Mouse (Mus musculus): ENCODE results near the gene Iqschfp.
A peak's percentile ranks its signal among the peaks of the same experiment; 100 is the strongest.

Iqschfp gene

DNA sequence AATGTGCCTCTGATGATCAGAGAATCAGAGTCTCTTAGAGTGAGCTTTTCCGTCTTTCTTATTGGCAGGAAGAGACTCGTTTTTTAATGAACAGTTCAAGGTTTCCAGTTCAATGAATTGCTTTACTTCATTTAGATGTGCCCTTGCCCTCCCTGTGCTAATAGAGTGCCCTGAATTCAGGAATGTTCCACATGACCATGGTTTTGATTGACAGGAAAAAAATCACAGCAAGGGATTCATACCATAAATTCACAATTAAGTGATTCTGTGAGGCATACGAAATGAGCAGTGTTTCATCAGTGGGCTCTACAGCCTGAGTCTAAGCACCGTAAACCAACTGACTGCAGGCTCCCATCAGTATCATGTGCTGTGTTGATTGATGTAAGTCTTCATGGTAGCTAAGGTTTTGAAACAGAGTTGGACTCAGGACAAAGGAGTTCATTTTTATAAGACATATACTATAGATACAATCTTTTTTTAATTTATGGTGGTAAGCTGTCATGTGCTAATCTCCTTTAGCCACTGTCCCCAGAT, 312.0 kb downstream of the Iqschfp start:
- DNase-seq (ENCODE audit: low read depth), result no peak

DNA sequence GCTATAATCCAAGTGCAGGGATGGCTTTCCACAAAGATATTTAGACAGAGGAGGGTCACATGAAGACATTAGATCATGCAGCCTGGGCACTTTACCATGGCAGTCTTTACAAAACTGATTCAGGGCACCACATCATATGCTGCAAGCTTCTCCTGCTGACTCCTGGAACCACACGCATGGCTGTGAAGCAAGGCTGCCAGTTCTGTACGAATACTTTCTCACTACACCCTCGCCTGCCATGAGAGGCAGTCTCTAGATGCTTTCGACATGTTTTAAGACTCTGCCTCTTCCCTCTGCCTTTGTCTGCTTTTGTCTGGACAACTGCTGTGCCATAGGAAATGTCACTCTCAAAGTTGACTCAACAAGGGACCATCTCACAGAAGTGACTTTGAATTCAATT, 318.4 kb downstream of the Iqschfp start:
- DNase-seq (ENCODE audit: low read depth), result no peak

DNA sequence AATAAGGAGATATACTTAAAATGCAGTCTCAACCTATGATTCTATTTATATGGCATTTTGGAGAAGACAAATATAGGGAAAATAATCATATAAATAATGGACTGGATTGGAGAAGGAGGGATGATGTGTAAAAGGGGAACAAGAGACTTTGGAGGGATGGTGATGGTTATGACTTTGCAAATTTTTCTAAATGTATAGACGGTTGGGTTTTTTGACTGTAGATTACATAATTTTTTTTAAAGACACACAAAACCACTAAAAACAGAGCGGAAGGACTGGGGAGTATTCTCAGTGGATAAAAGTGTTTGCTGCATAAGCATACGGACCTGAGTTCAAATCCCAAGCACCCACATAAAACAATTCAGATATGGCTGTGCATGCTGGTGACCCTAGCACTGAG, 329.4 kb downstream of the Iqschfp start:
- DNase-seq (ENCODE audit: low read depth), result no peak

DNA sequence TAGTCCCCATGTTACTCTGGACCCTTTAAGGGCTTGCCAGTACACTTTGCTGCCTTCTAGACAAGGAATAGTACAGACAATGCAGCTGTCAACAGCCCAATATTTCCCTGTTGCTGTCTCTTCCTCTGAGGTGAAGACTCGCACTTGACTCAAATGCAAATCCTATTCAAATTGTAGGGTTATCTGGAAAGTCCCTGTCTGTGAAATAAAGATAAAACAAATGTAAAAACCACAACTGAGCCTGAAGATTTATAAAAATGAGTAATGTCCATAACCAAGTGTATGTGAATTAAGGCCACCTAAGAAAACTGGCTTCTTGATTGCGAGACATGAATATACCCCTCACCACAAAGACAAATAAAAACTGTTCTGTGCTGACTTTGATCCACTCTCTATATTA, 347.9 kb downstream of the Iqschfp start:
- no peak for DNase-seq (ENCODE audit: low read depth)

DNA sequence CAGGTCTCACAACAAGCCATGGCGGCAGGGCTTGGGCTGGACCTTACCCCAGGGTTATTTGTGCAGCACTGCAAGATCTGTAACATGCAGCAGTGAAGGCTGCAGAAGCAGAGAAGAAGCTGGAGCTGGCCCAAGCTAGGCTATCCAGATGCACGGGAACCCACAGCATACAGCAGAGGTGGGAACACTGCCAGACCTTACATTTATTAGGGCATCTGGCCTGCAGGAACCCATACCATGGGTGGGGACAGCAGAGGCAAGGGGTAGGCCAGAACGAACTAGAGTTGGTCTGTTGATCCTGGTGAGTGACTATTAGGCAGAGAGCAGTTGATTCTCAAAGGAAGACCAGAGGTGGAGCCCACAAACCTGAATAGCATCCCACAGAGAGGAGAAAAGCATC, 351.2 kb downstream of the Iqschfp start:
- DNase-seq (ENCODE audit: low read depth), result no peak

DNA sequence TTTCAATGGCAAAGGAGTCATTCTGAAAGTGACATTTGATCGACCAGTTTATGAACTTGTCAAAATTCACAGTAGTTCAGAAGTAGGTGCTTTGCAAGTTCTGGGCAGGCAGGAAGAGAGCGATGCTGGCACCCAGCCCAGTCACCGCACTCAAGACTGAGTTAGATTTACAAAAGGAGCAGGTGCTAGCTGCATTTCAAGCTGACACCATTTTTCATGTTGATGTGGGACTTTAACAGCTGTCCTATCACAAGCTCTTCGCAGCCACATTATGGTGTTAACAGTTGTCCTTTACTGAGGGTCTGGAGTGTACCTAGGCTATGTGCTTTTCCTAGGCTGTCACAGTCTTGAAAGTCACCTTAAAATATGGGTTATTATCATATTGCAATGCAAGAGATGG, 354.1 kb downstream of the Iqschfp start:
- DNase-seq (ENCODE audit: low read depth), result no peak

DNA sequence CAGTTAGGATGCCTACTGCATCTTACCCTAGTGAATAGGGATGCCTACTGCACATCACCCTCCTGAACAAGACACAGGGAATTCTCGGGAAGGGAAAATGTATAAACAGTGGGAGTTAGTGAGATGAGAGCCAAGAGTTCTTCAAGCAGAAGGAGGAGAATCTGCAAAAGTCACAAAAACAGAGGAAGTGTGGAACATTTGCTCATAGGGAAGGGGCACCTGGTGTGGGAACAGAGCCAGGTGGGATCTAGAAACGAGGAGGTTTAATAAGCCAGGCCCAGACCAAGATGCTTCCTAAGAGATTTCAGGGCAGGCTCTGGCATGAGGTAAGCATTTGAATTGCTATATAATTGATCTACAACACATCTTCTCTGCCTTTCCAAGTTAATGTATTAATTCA, 358.6 kb downstream of the Iqschfp start:
- DNase-seq (ENCODE audit: low read depth), result no peak

DNA sequence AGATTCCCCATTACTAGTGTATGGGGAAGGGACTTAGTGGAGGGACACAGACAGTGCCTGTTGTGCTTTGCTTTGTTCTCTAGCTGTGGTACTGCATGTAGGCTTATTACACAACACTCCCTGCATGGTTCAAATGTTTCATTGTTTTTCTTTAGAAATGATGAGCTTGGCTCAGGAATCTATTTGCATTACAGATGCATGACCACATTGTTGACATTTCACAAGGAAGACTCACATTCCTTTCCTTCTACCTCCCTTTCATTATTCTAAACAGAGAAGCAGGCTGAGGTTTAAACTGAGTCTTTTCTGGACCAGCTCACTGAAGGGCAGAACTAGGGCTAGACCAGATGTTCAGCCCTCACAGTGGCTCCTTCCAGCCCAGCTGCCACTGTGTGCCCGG, 360.3 kb downstream of the Iqschfp start:
- peak; percentile 10 for DNase-seq (ENCODE audit: low read depth)

DNA sequence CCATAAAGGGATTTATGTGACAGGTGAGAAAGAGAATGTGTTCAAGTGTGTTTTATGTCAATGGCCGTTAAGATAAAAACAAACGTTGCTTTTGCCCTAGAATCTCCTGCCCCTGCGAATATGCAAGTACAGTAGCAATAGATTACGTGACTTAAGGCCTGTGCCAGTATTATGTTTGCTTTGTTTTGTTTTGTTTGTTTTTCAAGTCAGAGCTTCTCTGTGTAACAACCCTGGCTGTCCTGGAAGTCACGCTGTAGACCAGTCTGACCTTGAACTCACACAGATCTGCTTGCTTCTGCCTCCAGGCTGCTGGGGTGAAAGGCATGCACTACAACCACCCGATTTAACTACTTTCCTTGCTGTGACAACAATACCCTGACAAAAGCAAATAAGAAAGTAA, 370.3 kb downstream of the Iqschfp start:
- no peak for DNase-seq (ENCODE audit: low read depth)

DNA sequence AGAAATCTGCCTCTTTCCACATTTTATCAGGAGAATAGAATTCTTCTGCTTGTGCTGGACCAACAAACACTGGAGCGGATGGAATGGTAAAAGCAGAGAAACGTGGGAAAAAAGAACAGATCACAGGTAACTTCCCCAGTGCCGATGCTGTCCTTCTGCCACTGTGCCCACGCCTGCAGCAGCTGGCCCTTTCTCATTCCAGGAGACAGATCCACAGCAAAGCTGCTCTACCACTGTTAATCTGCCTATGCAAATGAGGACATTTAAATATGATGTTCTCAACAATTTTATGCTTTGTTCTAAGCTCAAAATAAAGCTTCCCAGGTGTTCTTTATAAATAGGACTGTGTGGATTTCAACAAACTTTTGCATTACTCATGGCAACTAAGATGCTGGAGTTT, 375.9 kb downstream of the Iqschfp start:
- no peak for DNase-seq (ENCODE audit: low read depth)

DNA sequence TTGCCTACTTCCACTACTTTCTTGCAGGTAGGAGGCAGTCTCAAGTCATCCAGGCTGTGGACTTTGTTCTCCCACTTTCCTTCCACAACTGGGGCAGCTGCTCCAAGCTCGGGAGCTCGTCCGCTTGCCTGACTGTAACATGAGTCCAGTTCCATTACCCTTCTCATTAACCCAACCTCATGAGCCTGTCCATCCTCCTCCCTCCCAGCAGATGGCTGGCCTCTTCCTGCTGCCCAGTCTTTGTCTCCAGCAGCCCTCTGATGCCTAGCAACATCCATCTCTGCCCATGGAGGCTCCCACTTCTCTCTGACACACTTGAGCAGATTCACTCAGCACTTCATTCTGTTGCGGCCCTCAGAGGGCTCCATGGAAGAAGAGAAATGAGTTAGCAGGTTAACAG, 377.2 kb downstream of the Iqschfp start:
- DNase-seq (ENCODE audit: low read depth), result no peak

DNA sequence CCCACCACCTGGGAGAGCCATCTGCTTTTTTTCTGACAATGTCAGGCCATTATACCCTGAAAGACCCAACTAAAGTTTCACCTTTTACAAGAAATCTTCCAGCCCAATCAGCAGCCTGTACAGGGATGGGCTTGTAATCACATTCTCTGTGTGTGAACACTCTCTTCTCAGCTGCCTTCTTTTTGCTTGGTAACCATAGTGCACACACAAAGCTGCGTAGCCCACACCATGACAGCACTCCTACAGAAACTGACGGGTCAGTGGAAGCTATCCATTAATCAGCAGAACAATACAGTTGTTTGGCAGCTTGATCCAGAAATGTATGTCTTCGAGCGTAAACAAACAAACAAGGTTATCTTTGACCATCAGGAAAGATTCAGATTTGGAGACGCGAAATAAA, 378.2 kb downstream of the Iqschfp start:
- no peak for DNase-seq (ENCODE audit: low read depth)

DNA sequence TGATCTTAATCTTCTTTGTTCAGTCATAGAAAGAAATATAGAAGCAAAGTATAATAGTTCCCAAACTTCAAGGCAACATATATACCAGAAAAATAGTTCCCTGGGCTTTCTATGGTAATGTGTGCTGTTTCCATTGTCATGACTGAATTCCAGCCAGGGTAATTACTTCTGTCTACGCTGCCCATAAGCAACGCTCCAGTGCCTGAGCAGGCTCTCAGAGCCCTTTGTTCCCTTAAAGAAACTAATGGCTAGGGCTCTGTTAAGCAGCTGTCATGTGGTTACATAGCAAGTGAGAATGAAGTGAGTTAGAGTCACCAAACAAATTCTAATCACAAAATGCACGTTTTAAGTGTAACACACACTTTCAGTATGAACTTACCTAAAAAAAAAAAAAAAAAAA, 379.4 kb downstream of the Iqschfp start:
- no peak for DNase-seq (ENCODE audit: low read depth)

DNA sequence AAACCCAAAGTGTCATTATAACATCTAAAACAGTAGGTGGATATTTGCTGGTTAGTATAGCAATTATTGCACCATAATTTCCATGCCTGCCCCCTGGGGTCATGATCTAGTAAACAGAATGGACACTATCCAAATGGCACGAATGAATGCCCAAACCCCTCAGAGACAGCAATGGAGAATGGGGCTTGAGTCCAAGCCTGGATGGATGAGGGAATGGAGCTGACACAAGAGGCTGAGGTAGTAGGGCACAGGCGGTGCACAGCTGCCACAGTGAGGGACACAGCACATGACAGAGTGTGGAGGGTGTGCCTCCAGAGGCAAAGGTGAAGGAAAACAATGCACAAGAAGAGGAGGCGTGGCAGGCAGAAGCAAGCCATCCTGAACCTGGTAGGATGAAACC, 379.8 kb downstream of the Iqschfp start:
- DNase-seq (ENCODE audit: low read depth), result no peak

DNA sequence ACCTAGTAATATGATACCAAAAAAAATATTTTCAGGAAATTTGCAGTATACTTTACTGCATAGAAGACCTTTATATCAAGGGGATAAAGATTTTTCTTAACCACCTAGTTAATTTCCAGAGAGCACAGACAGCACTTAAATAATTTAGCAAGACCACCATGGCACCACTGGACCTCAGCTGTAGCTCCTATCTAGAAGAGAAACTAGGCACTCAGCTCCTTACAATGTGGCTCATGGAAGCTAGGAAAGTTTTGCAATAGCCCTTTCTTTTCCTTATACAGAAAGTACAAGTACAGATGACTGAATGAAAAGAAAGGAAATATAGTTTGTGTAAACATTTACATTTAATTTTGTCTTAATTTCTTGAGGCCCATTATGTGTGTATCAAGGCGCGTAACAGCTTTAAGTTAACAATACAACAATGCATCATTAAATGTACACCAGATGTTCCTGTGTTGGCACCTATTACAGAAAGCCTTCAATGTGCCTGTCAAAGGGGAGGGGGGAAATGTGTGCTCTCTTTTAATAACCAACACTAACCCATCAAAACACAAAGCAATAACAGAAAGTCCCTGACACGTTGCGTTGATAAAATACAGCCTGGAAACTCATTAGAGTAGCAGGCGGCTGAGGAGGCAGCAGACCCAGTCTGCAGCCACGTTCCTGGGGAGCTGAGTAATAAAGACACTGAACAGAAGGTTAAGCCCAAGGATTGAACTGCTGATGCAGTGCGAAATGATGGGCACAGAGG, 391.0 kb downstream of the Iqschfp start:
- no peak for DNase-seq (ENCODE audit: low read depth)

DNA sequence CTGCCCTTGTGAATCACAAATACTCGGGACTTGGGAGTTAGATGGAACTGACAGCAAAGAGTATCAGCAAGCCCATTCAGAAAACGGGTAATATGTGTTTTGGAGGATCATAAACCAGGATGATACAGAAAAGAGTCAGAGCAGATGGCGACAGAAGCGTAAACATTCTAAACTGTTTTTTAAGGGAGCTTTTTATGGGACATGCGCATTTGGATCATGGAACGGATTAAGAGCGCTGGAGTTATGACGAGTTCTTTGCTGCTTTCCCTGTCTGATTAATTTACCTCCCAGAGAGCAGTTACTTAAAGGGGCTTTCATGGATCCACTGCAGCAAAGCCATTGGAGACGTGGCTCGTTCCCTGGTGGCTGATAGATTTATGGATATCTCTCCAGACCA, 391.6 kb downstream of the Iqschfp start:
- no peak for DNase-seq (ENCODE audit: low read depth)

DNA sequence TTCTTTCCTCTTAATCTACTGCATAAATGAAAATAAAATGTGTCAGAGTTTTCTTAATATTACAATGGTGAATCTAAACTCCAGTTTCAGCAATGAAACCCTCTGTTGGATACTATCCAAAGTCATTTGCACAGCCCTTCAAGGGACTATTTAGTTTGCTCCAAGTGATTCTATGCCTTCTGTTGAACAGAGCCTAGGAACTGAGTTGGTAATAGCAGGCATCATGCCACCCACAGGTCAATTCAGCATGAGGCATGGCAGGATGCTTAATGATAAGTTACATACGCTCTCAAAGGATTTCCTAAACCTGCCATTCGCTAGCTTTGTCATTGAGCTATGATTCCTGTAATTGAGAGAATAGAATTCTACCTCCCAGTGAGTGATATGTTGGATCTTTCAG, 392.5 kb downstream of the Iqschfp start:
- no peak for DNase-seq (ENCODE audit: low read depth)

DNA sequence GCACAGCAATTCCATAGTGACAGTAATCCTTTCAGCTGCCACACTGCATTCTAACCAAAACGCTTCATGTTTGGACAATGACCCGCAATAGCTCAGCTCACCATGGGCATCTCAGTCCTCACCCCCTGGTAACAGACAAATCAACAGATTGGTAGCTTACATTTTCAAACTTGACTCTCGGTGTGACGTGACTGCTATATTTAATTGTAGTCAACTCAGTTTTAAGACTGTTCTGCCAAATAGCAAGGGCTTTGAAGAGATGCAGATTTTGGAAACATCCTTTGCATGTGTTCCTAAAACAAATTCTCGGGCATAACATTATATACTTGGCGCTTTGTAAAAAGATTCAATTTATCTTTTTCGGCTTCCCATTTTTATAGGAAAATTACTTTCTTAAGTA, 404.7 kb downstream of the Iqschfp start:
- DNase-seq (ENCODE audit: low read depth), result no peak

DNA sequence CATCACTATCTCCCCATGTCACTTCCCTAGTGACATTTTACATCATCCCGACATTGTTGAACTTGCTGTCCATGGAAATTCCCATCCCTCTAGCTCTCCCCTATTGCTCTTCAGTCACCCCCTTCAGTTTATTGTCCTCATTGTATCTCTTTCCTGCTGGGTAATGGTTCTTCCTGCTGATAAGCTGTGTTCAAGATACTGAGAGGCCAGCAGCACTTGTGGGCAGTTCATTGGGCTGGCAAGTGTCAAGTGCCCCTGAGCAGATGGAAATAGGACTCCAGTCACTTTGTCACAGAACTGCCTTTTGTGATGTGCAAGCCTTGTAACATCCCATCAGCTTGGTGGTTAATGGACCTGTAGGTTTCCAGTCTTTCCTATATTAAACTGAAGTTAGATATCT, 413.6 kb downstream of the Iqschfp start:
- no peak for DNase-seq (ENCODE audit: low read depth)

DNA sequence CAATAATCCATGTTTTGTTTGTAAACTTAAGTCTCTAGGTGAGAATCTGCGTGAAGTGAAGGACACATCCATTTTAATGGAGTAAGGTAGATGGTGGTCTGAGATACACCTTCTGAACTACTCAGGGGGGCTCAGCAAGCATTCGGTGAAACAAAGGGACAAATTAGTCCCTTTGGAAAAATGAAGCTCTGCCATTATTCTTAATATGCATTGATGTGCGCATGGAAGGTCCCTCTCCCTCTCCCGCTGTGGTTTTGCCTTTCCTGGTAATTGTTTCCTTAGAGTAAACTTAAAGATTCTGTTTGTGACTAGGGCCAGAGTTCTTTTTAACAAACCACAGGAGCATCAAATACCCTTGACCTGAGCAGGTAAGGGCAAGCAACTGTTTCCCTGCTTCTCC, 414.7 kb downstream of the Iqschfp start:
- no peak for DNase-seq (ENCODE audit: low read depth)

DNA sequence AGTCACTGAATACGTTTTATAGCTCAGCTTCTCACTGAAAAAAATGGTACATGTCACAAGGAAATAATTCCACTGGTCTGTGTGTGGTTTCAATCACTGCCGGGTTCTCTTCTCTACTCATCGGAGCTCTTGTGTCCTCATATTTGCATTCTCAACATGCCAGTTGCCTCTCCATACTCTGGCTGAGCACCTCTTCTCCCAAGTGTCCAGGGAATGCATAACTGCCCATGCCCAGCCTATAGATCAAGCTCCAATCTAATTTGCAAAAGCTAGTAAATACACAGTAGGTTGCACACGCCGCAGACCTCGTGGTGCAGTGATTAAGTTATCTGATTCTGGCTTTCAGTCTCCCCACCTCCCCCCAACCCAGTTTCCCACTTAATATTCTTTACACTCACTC, 433.5 kb downstream of the Iqschfp start:
- no peak for DNase-seq (ENCODE audit: low read depth)

DNA sequence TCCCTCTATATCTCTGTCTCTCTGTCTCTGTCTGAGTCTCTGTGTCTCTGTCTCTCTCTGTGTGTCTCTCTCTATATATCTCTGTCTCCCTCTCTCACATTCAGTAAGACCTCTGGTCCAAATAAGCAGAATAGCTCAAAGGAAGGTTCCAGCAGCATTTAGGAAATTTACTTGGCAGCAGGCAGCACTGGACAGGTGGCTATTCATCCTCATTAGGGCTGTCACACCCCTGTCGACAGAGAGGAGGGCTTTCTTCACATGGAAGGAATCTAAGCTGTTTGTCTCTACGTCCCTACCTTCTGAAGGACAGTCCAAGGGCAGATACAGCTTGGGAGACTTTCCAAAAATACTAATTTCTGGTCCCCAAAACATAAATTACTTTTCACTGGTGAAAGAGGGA, 440.5 kb downstream of the Iqschfp start:
- DNase-seq (ENCODE audit: low read depth), result no peak

DNA sequence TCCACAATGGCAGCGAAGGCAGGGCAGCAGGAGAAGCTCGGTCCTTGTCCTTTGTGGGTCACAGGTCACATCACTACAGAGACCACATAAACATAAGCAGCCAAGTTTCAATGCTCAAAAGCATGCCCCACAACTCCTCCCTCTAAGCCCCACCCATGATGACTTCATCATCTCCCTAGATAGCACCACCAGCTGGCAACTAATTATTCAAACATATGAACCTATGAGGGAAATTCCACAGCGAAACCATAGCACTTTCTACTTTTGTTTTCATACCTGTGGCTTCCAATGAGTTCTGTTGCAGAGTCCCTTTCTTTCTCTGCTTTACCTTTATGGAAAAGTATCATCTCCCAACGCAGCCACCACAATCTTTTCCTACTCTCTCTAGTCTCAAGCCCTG, 443.5 kb downstream of the Iqschfp start:
- DNase-seq (ENCODE audit: low read depth), result no peak

DNA sequence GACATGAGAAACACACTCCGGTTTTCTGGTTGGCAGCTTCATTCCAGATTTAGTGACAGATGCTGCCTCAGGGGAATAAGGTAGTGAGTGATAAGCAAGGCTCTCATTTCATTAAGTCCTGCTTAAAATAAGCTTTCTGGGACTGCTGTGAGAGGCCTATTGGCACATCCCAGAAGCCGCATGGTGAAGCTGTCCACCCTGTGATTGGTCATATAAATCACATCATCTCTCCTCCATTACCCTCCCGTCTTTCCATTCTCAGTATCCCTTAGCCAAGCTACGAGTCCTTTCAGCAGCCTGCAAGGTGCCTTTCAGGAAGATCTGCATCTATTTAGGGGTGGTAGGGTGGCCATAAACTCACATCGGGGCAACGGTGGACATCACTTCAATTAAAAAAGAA, 458.6 kb downstream of the Iqschfp start:
- DNase-seq (ENCODE audit: low read depth), result no peak
